Comparison of ENCODE assay signal across 8 mouse cellular contexts in the genomic region with DNA sequence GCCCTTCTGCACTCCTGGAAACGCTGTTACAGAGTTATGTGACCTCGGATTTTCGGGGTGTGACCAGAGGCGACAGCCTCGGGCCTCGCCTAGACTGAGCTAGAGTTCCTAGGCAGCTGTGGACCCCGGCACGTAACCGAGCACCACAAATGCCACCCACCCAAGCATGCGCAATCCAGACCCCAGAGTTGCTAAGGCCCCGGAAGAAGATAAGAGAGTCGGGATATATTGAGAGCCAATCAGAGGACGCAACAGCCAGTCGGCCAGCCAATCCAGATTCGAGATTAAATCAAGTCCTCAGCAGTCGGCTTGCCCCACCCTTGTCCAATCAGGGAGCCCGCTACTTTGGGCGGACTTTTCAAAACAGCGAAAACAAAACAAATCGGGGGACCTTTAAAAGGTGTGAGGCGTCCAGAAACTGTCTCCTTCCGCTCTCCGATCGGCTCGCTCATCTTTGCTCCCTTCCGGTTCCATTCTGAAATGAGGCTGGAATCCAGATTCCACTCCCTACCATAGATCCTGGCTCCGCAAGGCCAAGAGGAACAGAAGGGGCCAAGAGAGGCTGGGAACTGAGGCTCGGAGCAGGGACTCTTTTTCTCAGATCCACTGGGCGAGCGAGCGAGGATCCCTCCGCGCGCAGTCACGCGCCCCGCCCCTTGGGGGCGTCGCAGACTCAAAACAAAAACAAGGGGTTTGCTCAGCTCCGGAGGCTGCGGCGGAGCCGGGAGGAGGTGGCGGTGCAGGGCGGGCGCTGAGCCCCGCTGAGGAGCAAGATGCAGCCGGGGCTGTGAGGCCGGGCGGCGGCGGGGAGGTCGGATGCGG. TPM values are rescaled to one million over a fixed set of nuclear protein-coding genes. Genes with fewer than 3 reads are reported as not detected.
DNase-seq lines count a peak whose midpoint lies in the region; ATAC-seq and TF ChIP-seq lines count a peak whose summit lies in the region.

A gene (plus strand): TSS at position 375 of the 822 bp plus-strand sequence.

- 1% methylated on average over 54 of the region's 54 CpGs for WGBS in hindbrain, postnatal 0 days

- no peaks in the 10 kb centered on the region for H3K27me3 ChIP-seq in hindbrain, postnatal 0 days (ENCODE audit: insufficient read depth, low read length)

- peak; percentile 71 for ATAC-seq in common myeloid progenitor, adult 5-6 weeks (replicated peaks; ENCODE audit: low read depth, poor library complexity, severe bottlenecking)
- peak; percentile 98 for ATAC-seq in hindbrain, postnatal 0 days
- ATAC-seq in megakaryocyte, adult 5-6 weeks (ENCODE audit: poor library complexity, severe bottlenecking), result peak; percentile 69

- H3K4me3 ChIP-seq in gastrocnemius, adult 2 months, result peak within 1 kb of the TSS; percentile 100
- peak within 1 kb of the TSS; percentile 97 for H3K4me3 ChIP-seq in hindbrain, postnatal 0 days (ENCODE audit: low read length)
- peak within 1 kb of the TSS; percentile 100 for H3K4me3 ChIP-seq in left cerebral cortex, adult 2 months

- intact Hi-C loops in gastrocnemius, adult 2 months (cut with DNase I), result loop anchor here (5.0 to 10.0 kb wide), 2 partner anchors 175 to 1302 kb away; a partner anchor contains a TSS
- intact Hi-C loops in left cerebral cortex, adult 2 months (cut with DNase I), result loop anchor here (1.0 to 5.0 kb wide), 4 partner anchors 55 to 182 kb away; a partner anchor contains a TSS

- H3K27ac ChIP-seq in gastrocnemius, adult 2 months, result peak within 1 kb of the TSS; percentile 97
- H3K27ac ChIP-seq in hindbrain, postnatal 0 days, result peak within 1 kb of the TSS; percentile 95
- peak within 1 kb of the TSS; percentile 93 for H3K27ac ChIP-seq in left cerebral cortex, adult 2 months

- peak within 1 kb of the TSS; percentile 57 for H3K4me2 ChIP-seq in hindbrain, postnatal 0 days (ENCODE audit: low read depth, low read length)

- H3K9me3 ChIP-seq in hindbrain, postnatal 0 days (ENCODE audit: low read length), result no peaks in the 10 kb centered on the region

- peak within 1 kb of the TSS; percentile 96 for H3K9ac ChIP-seq in hindbrain, postnatal 0 days (replicated peaks; ENCODE audit: low read length)

- H3K36me3 ChIP-seq in hindbrain, postnatal 0 days (ENCODE audit: insufficient read depth, low read length), result peaks cover 13% of the 10 kb centered on the region; the same call in 1 of the 2 replicates

- DNase-seq in ZHBTc4 (ENCODE audit: low read depth, low spot score), result peak; percentile 98
- peak; percentile 96 for DNase-seq in gastrocnemius, adult 2 months
- DNase-seq in hindbrain, postnatal 0 days (ENCODE audit: low spot score), result peak; percentile 99
- DNase-seq in left cerebral cortex, adult 2 months (ENCODE audit: extremely low spot score in 1 of 2, low spot score in 2 of 2), result peak; percentile 93 to 94
- peak; percentile 96 to 98 for DNase-seq in right cerebral cortex, adult 2 months (ENCODE audit: low spot score in 2 of 2)
- peak; percentile 95 for DNase-seq in urinary bladder, postnatal 14 days (ENCODE audit: low spot score)

- H3K4me1 ChIP-seq in hindbrain, postnatal 0 days (ENCODE audit: insufficient read depth, low read length), result peaks cover 4% of the 10 kb centered on the region; the same call in 1 of the 2 replicates

- peak; percentile 31; the same call in 1 of the 2 replicates for TF ChIP-seq CTCF in gastrocnemius, adult 2 months (IDR thresholded peaks at IDR 0.05)
- peak; percentile 41 for TF ChIP-seq CTCF in hindbrain, postnatal 0 days (IDR thresholded peaks at IDR 0.05; ENCODE audit: low read depth)
- no peak; the same call in 1 of the 2 replicates for TF ChIP-seq CTCF in left cerebral cortex, adult 2 months (IDR thresholded peaks at IDR 0.05)

RNA-seq across cellular contexts. Expression of the gene that starts here (rescaled TPM):
- 55.0 and 75.0 TPM in 2 replicates for total RNA-seq in common myeloid progenitor, adult 5-6 weeks (2017)
- 1 to 10 TPM; 8.6 to 9.7 TPM for total RNA-seq in gastrocnemius, adult 2 months (2021)
- total RNA-seq in hindbrain, postnatal 0 days (2014; rRNA removed), result 38.6 and 45.3 TPM in 2 replicates
- polyA plus RNA-seq in hindbrain, postnatal 0 days (2015; fragmentation: Nextera tagmentation; extraction: Ambion mirVana), result 32.5 and 33.2 TPM in 2 replicates
- total RNA-seq in left cerebral cortex, adult 2 months (2021), result 10 to 100 TPM; 43.0 to 44.4 TPM
- 103 TPM in 2 replicates for total RNA-seq in megakaryocyte, adult 5-6 weeks (2015)
- 104 TPM in 2 replicates for total RNA-seq in megakaryocyte, adult 5-6 weeks (2017)

Comparison
In these comparisons a context has a peak if more than half of its experiments do, and no peak if none do; other contexts are left out.
1. Peak in every context shown above with its lines: DNase-seq, ATAC-seq, H3K4me3 ChIP-seq and H3K27ac ChIP-seq.